Mouse (Mus musculus) layer of hippocampus, adult 2 months (tissue): Measurements from ENCODE around the gene Fsd1l. TPM values are rescaled to one million over a fixed set of nuclear protein-coding genes. Genes with fewer than 3 reads are reported as not detected.
"Not testable (repeated sequence)": the region's sequence is repeated elsewhere in the genome, so short reads cannot be mapped to it uniquely, and the experiment has no call there.

Experiments
- DNase-seq, 2 experiments: peaks; one replicate each; pipeline ENCODE4 v3.0.0; 2022; ENCODE audit warnings: low spot score in 2 of 2
- H3K27ac ChIP-seq: fragments of 200-600 bp; 2 replicates; pipeline ENCODE4 v1.8.1; 2022
- H3K4me3 ChIP-seq: fragments of 200-600 bp; 2 replicates; pipeline ENCODE4 v1.8.1; 2022; ENCODE audit warnings: mild to moderate bottlenecking
- CTCF ChIP-seq: fragments of 200-600 bp; conservative IDR thresholded peaks from 2 replicates; pipeline ENCODE4 v1.8.1; 2022; ENCODE audit warnings: antibody characterized with exemption, mild to moderate bottlenecking, moderate library complexity
- total RNA-seq, 2 experiments: library from RNA; stranded (reverse); gene quantifications; 2 replicates each; pipeline ENCODE4 v1.2.3; 2021

The Fsd1l gene
- total RNA-seq, 2 experiments from 2014 or later, result 29.2 to 32.5 TPM

- no peak overlapping the region for H3K4me3 ChIP-seq
- DNase-seq, result no peak
- H3K27ac ChIP-seq, result no peak overlapping the region
- TF ChIP-seq CTCF, result no peak
Measured at GRCm38 (mm10) chr4:53718261-53718660, 87.0 kb downstream of the Fsd1l start.

DNA sequence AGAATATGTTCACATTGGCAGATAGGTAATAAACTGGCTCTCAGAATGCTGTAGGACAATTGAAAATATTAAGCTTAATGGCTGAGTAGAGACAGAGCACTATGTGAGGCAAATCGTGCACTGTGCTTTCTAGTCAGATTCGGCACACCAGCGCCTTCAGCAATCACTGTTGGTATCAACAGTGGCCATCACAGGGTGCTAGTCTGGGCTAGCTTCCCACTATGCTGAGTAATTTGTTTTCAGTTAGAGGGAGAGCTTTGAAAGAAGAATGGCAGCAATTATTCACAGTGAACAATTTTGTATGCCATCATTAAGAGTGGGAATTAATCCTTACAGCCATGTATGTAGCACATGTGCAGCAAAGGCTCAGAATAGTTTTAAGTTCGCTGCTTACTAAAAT lies 91.2 kb downstream of the Fsd1l start:
- TF ChIP-seq CTCF, result no peak
- Histone ChIP-seq H3K4me3 (no peak overlapping the region), H3K27ac (peak overlapping the region; percentile 51)
- peak; percentile 21 to 48 for DNase-seq

- not testable (repeated sequence) for DNase-seq, H3K27ac ChIP-seq, H3K4me3 ChIP-seq
Measured at GRCm38 (mm10) chr4:53726100-53726499, 94.8 kb downstream of the Fsd1l start.

DNA sequence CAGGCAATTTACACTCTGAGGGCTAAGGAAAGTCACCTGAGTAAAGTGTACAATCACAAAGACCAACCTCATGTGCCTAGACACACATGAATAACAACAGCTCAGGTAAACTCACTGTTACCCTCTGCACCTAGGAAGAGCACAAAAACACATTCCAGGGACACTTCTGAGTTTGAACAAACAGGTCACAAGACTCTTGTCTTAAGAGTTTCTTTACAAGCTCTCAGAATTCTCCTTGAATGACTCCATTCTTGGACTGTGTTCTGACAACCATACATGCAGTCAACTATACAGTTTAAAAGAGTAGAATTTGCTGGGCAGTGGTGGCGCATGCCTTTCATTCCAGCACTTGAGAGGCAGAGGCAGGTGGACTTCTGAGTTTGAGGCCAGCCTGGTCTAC lies 96.8 kb downstream of the Fsd1l start:
- no peak for TF ChIP-seq CTCF

GRCm38 (mm10) chr4:53738956-53739616 lies 107.8 kb downstream of the Fsd1l start:
- Histone ChIP-seq H3K4me3 (no peak overlapping the region), H3K27ac (0 out of 2 replicates have a peak overlapping the region, but pooled peaks have one; percentile 18)
- TF ChIP-seq CTCF, result peak; percentile 87
- peak; percentile 63 to 74 for DNase-seq

More for the DNA sequence above, 96.8 kb downstream of the Fsd1l start:
- Histone ChIP-seq H3K27ac (no peak overlapping the region), H3K4me3 (no peak overlapping the region)
- DNase-seq, result no peak

DNA sequence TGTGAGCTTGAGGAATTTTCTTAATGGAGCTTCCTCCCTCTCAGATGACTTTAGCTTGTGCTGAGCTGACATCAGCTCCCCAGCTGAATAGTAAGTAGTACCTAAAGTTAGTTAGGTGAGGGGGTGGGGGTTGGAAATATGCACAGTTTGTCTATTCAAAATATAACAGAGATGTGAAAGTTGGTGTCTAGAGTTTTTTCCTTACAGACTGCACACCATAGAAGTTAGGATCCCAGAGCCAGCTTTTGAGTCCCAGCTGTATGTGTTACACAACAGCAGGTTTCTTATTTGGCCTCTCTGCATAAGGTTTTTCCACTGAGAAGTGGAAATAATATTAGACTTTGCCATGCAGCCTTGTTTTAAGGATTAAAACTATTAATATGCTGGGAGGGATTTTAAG lies 118.6 kb downstream of the Fsd1l start:
- no peak overlapping the region for H3K4me3 ChIP-seq
- no peak for DNase-seq
- peak overlapping the region; percentile 64 for H3K27ac ChIP-seq
- TF ChIP-seq CTCF, result no peak

GRCm38 (mm10) chr4:53750391-53751120 lies 119.3 kb downstream of the Fsd1l start:
- no peak overlapping the region for H3K4me3 ChIP-seq
- peak overlapping the region; percentile 64 for H3K27ac ChIP-seq
- peak; percentile 40 for TF ChIP-seq CTCF
- peak; percentile 51 to 60 for DNase-seq

Other genes with a start within 250 kb of the Fsd1l start
- gene Slc44a1, start 191.1 kb upstream of the Fsd1l start, total RNA-seq, result 10 to 100 TPM; 75.0 to 78.4 TPM
- 10 to 100 TPM; 29.6 to 31.1 TPM for gene Fktn, start 82.5 kb downstream of the Fsd1l start, total RNA-seq
- gene Tal2, start 148.2 kb downstream of the Fsd1l start, total RNA-seq, result under 1 TPM; 0.22 to 0.28 TPM
- 10 to 100 TPM; 14.9 to 21.6 TPM for gene Tmem38b, start 194.6 kb downstream of the Fsd1l start, total RNA-seq